Mouse (Mus musculus) cortical plate, adult 2 months (tissue): ENCODE measurements around the gene Copz2. TPM values are rescaled to one million over a fixed set of nuclear protein-coding genes. Genes with fewer than 3 reads are reported as not detected.

Source experiments
- H3K27ac ChIP-seq: fragments of 200-500 bp; 2 replicates; pipeline ENCODE4 v1.5.1; 2012; ENCODE audit warnings: low read length, control low read depth, inconsistent platforms; ENCODE audit not compliant: insufficient read depth
- H3K4me1 ChIP-seq: fragments of 200-500 bp; 2 replicates; pipeline ENCODE4 v1.6.1; 2011; ENCODE audit warnings: low read length; ENCODE audit not compliant: control insufficient read depth, insufficient read depth
- H3K4me3 ChIP-seq: fragments of 200-500 bp; 2 replicates; pipeline ENCODE4 v1.5.1; 2011; ENCODE audit warnings: mild to moderate bottlenecking, low read length, control low read depth; ENCODE audit not compliant: insufficient read depth
- CTCF ChIP-seq: fragments of 200-500 bp; IDR thresholded peaks from 2 replicates; pipeline ENCODE4 v1.5.1; 2011; ENCODE audit warnings: mild to moderate bottlenecking, control low read depth, low read length; ENCODE audit not compliant: insufficient read depth; ENCODE audit errors: extremely low read depth
- POLR2A ChIP-seq: fragments of 200-500 bp; IDR thresholded peaks from 2 replicates; pipeline ENCODE4 v1.6.1; 2011; ENCODE audit warnings: mild to moderate bottlenecking, low read length, control low read depth; ENCODE audit not compliant: insufficient read depth; ENCODE audit errors: extremely low read depth
- polyA plus RNA-seq: library from polyadenylated mRNA; depleted of rRNA; stranded (reverse); fragments of >200 nt; gene quantifications from 2 replicates; pipeline ENCODE4 v1.2.3, GENCODE M21; 2012; rRNA removed

Gene Copz2
- polyA plus RNA-seq, 1 experiment = 14.2 TPM

GRCm38 (mm10) chr11:96893203-96893842, 43.7 kb downstream of the Copz2 start:
- Histone ChIP-seq H3K4me1 (no peaks in the 10 kb centered on the region), H3K27ac (no peak overlapping the region), H3K4me3 (no peak overlapping the region)
- TF ChIP-seq POLR2A = no peak
- no peak for TF ChIP-seq CTCF

- H3K4me1 ChIP-seq = no peaks in the 10 kb centered on the region
- H3K4me3 ChIP-seq = no peak overlapping the region
- TF ChIP-seq CTCF (no peak), POLR2A (no peak)
- no peak overlapping the region for H3K27ac ChIP-seq
Measured at GRCm38 (mm10) chr11:96895886-96896285, 46.2 kb downstream of the Copz2 start.

GRCm38 (mm10) chr11:96899449-96900306, 50.0 kb downstream of the Copz2 start:
- no peak for TF ChIP-seq POLR2A
- H3K4me1 ChIP-seq = no peaks in the 10 kb centered on the region; the same call in 1 of the 2 replicates
- no peak overlapping the region for H3K27ac ChIP-seq
- H3K4me3 ChIP-seq = no peak overlapping the region

- no peak overlapping the region for H3K4me3 ChIP-seq
- H3K27ac ChIP-seq = no peak overlapping the region
- TF ChIP-seq POLR2A (no peak), CTCF (no peak)
- no peaks in the 10 kb centered on the region; the same call in 1 of the 2 replicates for H3K4me1 ChIP-seq
Measured at GRCm38 (mm10) chr11:96901332-96901731, 51.7 kb downstream of the Copz2 start.

- Histone ChIP-seq H3K27ac (no peak overlapping the region), H3K4me1 (no peaks in the 10 kb centered on the region; the same call in 1 of the 2 replicates), H3K4me3 (no peak overlapping the region)
- TF ChIP-seq CTCF (no peak), POLR2A (no peak)
Measured at GRCm38 (mm10) chr11:96902639-96903635, 53.3 kb downstream of the Copz2 start.

GRCm38 (mm10) chr11:96906431-96907161, 56.9 kb downstream of the Copz2 start:
- no peak overlapping the region for H3K27ac ChIP-seq
- TF ChIP-seq CTCF (no peak), POLR2A (no peak)

GRCm38 (mm10) chr11:96908594-96908993, 58.9 kb downstream of the Copz2 start:
- Histone ChIP-seq H3K4me1 (no peaks in the 10 kb centered on the region), H3K27ac (no peak overlapping the region), H3K4me3 (no peak overlapping the region)
- TF ChIP-seq CTCF (no peak), POLR2A (no peak)

More at GRCm38 (mm10) chr11:96906431-96907161, 56.9 kb downstream of the Copz2 start:
- H3K4me3 ChIP-seq = no peak overlapping the region
- H3K4me1 ChIP-seq = no peaks in the 10 kb centered on the region; the same call in 1 of the 2 replicates

- TF ChIP-seq POLR2A (no peak), CTCF (peak; percentile 90)
- H3K4me1 ChIP-seq = no peaks in the 10 kb centered on the region
- H3K4me3 ChIP-seq = no peak overlapping the region
- no peak overlapping the region for H3K27ac ChIP-seq
Measured at GRCm38 (mm10) chr11:96910003-96910402, 60.3 kb downstream of the Copz2 start.

Other genes with a start within 250 kb of the Copz2 start
- gene Snx11, start 72.3 kb upstream of the Copz2 start, polyA plus RNA-seq = 42.9 and 46.0 TPM in 2 replicates
- 27.1 and 30.1 TPM in 2 replicates for gene Cbx1, start 60.7 kb upstream of the Copz2 start, polyA plus RNA-seq
- gene Nfe2l1, start 19.9 kb upstream of the Copz2 start, polyA plus RNA-seq = 202 and 207 TPM in 2 replicates
- 42.9 and 44.8 TPM in 2 replicates for gene Cdk5rap3, start 66.6 kb downstream of the Copz2 start, polyA plus RNA-seq
- gene Prr15l, start 78.2 kb downstream of the Copz2 start, polyA plus RNA-seq = not detected in 2 replicates
- gene Pnpo, start 94.1 kb downstream of the Copz2 start, polyA plus RNA-seq = 40.8 and 41.4 TPM in 2 replicates
- 10.3 and 10.4 TPM in 2 replicates for gene Sp2, start 133.1 kb downstream of the Copz2 start, polyA plus RNA-seq
- 0.69 and 0.85 TPM in 2 replicates for gene Sp6, start 163.5 kb downstream of the Copz2 start, polyA plus RNA-seq
- 4.4 and 6.3 TPM in 2 replicates for gene Scrn2, start 180.1 kb downstream of the Copz2 start, polyA plus RNA-seq
- 0.91 and 1.1 TPM in 2 replicates for gene Lrrc46, start 191.5 kb downstream of the Copz2 start, polyA plus RNA-seq
- gene Mrpl10, start 191.7 kb downstream of the Copz2 start, polyA plus RNA-seq = 67.7 and 68.6 TPM in 2 replicates
- gene Osbpl7, start 200.8 kb downstream of the Copz2 start, polyA plus RNA-seq = 14.0 and 14.1 TPM in 2 replicates